Mouse (Mus musculus) bone marrow macrophage, adult 2 months (primary cell): Measurements from ENCODE around the gene Trpm8.

Source experiments
- CTCF ChIP-seq: IDR thresholded peaks from 2 replicates; pipeline ENCODE4 v1.5.1; 2012; ENCODE audit warnings: low read depth, mild to moderate bottlenecking, low read length, moderate library complexity
- POLR2A ChIP-seq: IDR thresholded peaks from 2 replicates; pipeline ENCODE4 v1.6.1; 2012; ENCODE audit warnings: mild to moderate bottlenecking, low read depth, low read length, borderline replicate concordance

GRCm38 (mm10) chr1:88277818-88278511 lies 504 bp downstream of the Trpm8 start:
- no peak for TF ChIP-seq POLR2A
- no peak for TF ChIP-seq CTCF
